Mouse (Mus musculus): Measurements from ENCODE around the gene Gm5447.
A peak's percentile ranks its signal among the peaks of the same experiment; 100 is the strongest.

The Gm5447 gene

DNA sequence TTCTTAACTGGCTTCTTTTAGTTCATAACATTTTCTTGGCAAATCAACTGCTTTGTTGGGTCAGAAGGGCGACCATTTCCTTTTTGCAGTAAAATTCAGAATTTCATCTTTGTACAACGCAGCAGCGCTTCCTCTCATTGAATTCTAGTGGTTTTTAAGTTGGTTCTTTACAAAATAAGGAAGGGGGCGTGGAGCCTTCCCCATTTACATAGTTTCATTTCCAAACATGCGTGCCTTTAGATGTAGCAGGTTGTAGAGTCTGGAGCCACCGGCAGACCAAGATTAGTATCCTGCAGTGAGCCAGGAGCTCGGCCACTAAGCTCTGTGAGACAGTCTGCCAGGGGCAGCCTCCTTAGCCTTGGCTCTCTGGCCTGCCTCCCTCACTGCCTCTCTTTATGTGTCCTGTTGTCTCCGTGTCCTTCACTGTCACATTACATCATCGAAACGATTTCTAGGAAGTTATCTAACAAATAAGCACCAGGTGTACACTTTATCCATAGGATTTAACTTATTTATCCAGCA lies 13.0 kb downstream of the Gm5447 start:
- no peak for DNase-seq (ENCODE audit: low spot score)

DNA sequence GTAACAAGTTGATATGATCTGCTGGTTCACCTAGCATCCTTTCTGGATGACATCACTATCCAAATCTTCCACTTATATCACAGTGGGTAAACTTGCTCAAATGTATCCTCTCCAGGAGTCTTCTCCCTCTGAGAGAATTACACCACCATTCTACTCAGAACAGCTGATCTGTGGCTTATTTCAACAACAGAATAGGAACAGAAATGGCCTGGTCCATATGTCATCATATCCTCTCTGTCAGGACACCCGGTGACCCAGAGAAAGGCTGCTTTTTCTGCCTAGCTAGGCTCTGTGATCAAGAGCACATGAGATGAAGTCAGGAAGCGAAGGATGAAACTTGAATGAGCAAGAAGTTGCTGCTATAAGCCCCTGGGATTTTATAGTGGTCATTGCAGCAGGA lies 13.7 kb downstream of the Gm5447 start:
- no peak for DNase-seq (ENCODE audit: low spot score)

DNA sequence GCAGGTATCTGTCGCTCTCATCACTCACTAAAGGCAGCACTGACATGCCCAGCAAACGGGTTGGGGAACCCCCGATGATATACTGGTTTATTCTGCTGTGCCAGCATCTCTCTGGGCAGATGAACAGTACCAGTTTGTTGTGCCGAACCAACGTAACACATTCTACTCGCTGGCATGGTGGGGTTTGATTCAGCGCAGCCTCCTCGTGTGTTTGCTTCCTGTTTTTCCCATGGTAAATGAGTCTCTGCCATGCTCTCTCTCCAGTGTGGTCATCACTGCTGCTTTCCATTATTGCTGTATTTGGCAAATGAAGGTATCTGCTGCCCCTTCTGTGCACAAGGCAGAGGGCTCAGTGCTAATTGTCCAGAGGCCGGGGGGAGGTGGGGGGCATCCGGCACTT lies 15.7 kb downstream of the Gm5447 start:
- DNase-seq (ENCODE audit: low spot score) = no peak

DNA sequence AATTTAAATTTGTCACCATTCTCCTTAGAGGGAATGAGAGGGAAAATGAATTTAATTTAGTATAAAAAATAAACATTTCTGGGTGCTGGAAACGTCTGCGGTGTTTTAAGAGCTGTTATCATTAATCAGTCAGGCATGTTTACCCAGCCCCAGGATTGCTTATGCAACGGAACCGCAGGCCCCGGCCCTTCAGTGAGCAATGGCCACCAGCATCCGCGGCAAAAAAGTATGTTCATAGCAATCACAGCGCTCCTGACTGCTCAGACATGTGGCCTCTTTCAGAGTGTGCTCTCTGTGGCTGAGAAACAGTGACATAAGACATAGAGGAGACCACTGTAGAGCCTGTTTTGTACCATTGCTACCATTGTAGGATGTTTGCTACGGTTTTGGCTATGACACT lies 16.2 kb downstream of the Gm5447 start:
- DNase-seq (ENCODE audit: low spot score) = no peak

DNA sequence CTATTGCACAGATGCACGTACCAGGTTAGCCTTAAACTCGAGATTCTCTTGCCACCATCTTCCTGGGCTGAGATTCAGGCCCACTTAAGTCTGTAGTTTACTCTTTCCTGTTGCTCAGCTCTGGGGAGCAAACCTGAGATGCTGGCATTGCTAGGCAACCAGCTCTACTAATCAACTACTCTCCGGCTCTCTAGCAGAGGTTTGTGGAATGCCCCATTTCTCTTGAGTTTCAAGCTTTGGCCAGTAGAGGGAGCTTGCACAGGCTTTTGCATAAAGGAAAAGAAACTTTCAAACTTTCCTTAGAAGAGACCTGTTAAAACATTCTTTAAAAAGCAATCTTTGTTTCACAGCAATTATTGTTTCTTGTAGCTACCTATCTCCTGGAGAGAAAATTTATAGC lies 19.8 kb downstream of the Gm5447 start:
- peak; percentile 43 for DNase-seq (ENCODE audit: low spot score)

DNA sequence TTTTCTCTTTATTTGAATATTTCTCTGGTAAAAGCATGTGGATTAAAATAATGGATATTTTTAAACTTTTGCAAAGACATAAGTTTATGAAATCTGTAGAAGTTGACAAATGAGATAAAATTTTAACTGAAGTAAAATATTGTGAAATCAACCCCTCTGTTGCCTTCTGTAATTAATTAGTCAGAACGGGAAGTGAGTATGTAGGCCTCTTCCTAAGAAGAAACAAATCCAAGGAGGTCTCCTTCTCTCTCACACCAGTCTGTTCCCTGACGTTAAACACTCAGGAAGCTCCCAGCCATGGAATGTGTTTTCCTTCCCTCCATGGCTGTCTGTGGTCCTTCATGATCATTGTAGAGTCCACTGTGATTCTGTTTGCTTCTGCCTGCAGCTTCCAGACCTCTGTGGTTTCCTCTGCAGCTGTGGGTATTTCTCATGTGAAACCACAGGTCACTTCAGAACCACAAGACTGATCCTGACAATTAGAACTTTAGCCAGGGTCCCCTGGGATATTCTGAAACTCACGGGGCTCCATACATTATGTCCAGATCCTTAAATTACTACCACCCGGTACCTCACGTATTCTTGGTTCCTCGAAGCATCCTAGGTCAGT lies 20.4 kb downstream of the Gm5447 start:
- no peak for DNase-seq (ENCODE audit: low spot score)

DNA sequence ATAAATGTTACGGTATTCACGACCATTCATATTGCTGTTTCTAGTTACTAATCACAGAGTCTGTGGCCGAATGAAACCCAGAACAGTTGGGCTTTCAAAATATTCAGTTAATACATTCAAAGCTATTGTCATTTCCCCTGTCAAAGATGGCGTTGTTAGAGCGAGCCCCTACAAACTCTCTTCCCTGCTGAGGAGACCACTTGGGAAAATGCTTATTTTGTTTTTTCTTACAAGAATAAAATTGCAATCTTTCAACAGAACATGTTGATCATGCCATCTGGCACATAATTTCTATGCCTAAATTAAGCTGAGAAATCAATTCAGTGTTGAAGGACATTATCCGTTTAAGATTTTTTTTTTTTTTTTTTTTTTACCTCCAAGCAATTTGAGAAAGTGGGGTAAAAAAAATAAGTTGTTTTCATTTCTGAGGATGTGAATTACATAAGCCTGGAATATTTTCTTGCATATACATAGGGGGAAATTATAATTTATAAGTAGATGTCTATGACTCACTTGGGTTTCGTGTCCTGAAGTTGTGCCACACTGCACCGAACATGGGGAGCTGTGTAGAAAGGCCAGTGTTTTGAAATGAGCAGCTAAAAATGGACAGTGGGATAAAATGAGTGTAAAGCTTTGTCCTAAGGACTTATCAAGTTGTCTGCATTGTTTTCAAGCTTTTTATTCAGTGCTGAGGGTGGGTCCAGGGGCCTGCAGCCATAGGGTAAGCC lies 23.7 kb downstream of the Gm5447 start:
- no peak for DNase-seq (ENCODE audit: low spot score)

DNA sequence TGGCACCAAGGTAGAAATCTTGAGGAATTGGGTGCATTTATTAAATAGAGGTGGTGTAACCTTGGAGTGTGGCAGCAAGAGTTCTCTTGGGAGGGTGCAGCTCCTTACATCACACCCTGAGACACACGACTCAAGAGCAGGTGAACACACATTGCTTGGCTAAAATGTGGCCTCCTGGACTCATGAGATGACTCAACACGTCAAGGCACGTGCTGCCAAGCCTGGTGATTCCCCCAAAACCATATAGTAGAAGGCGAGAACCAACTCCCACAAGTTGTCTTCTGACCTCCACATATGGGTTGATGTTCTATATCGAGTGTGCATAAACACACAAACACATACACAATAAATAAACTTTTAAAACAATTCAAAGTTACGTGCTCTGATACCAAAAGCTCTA lies 25.8 kb downstream of the Gm5447 start:
- DNase-seq (ENCODE audit: low spot score) = no peak

DNA sequence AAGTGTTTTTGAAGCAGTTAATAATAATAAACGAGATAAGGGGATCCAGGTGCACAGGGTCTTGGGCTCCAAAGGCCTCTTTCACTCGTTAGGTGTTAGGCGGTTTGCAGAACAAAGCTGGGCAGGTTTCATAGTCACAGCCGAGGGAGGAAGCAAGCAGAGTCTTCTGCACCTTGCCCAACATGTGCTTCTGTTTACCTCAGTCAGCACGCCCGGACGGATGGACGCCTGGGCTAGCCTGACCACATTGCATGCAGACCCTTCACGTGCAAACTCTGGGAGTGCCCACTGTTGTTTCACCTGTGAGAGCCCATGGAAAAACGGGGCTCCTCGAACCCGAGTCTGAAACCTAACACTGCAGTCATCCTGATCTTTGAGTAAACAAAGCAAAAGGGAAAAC lies 30.5 kb downstream of the Gm5447 start:
- no peak for DNase-seq (ENCODE audit: low spot score)

DNA sequence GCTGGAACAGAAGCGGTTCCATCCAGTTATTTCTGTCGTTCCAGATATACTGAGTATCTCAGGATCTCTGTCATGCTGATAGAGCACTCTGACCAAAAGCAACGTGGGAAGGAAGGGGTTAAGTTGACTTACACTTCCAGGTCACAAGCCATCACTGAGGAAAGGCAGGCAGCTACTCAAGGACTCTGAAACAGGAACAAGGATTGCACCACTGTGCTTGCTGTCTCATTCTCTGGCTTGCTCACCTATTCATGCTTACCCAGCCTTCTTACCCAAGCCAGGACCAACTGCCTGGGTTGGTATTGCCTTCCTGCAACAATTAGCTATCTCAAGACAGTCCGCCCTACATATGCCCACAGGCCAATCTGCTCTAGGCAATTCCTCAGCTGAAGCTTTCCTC lies 31.0 kb downstream of the Gm5447 start:
- no peak for DNase-seq (ENCODE audit: low spot score)

DNA sequence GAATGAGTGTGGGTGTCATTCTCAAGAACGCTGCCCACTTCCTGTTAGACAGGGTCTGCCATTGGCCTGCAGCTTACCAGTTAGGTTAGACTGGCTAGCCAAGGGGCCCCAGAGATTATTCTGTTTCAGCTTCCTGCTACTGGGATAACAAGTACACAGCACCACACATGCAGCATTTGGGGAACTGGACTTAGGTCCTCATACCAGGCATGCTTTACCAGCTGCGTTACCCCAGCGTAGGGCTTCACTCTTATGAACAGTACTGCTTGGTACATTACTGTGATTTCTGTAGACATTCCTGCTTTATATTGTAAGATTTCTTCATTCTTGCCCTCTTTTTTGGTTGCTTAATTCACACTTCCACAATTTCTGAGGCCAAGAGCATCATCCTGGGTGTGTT lies 43.5 kb downstream of the Gm5447 start:
- no peak for DNase-seq (ENCODE audit: low spot score)

DNA sequence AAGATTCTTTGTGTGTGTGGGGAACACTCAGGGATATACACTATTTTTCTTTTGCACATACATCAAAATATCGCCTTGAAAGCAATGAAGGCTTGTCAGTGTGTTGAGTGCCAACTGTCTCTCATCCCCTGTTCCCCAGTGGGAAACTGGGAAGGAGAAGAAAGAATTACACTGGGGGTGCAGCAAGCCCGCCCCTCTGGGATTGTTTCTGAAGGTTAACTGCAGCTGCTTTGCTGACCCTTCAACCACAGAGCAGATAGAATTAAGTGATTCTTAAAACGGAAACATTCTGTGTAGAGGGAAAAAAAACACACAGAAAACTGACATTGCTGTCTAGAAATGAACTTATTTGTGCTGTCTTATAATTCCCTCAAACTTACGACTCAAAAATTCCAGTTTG lies 47.5 kb downstream of the Gm5447 start:
- no peak for DNase-seq (ENCODE audit: low spot score)

DNA sequence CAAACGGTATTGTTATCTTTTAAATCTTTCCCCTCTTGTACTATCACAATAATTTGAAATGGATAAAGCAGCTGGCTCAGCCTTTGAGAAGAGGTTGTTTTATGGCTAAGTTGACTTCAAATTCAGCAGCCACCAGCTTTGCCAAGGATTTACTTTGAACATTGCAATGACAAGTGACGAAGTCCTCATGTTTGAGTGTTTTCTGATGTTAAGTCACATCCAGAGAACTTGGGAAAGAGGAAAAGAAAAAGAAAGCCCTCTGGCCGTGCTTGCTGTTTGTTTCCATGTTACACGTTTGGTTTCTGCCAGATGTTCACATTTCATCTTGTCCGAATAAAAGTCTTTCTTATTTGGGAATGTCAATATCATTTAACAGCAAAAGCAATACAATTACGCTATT lies 47.9 kb downstream of the Gm5447 start:
- no peak for DNase-seq (ENCODE audit: low spot score)

DNA sequence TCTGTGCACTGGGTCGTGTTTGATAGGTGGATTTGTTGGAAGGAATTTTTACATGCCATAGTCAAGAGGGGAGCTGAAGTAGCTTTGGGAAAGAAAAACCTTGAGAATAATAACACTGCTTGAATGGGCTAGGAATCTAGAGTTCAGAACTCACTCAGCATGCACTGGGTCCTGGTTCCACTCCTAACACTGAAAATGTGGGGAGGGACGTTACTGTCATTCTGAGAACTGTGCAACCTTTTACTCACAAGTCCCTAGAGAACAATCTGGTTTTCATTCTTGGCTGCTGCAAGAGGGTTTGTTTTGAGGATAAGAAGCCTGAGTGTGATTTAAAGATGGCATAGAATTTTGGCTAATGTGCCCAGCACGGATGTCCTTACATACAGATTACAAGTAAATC lies 49.7 kb downstream of the Gm5447 start:
- DNase-seq (ENCODE audit: low spot score) = no peak

Data from left cerebral cortex, adult 11 months (tissue).